Mouse (Mus musculus) telencephalon, adult 2 months (tissue): ENCODE results near the gene Flot1.

ENCODE experiments used
- DNase-seq: peaks from one replicate; pipeline ENCODE4 v3.0.0-alpha.2; 2011; ENCODE audit warnings: low read depth, low spot score

The Flot1 gene

DNA sequence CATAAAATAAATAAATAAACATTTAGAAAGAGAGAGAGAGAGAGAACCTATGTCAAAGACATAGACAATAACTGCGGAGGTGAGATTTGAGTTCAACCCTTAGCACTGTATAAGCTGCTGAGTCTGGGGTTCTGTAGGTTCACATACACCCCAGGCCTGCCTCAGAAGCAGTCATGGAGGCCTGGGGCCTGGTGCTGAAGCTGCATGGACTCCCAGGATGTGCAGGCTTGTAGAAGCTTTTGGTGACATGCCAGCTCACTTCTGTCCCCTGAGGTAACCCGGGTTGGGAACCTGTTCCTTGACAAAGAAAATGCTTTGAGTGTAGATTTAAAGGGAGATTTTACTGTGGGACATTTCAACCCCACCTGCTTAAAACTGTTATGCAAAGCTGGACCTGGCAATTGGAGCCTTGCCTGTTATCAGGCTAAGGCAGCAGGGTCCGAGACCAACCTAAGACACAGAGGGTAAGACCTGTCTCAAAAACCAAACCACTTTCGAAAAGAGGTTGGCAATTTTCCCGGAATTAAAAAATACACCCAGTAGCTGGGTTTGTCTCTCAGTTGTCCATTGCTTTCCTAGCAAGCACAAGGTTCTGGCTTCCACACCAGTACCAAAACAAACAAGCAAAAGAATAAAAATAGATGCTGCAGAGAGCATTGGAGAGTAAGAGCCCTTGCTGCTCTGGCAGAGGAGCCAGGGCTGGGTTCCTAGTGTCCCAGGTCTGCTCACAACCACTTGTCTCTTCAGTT lies 12.0 kb upstream of the Flot1 start:
- DNase-seq = no peak

DNA sequence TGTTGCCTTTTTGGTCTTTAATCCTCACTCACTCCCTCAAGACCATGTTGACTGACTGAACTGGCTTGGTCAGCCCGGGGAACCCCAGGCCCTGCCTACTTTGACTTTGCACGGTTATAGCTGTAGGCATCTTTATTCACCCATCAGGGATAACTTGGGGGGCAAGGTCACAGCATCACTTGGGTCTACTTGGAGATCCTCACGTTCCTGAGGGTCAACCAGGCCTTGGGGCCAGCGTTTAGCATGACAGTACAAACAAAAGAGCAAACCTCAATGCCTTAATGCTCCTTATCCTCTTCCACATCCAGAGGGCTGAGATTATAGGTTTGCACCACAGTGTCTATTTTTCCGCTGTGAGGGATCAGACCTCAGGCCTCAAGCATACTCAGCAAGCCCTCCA lies 10.7 kb upstream of the Flot1 start:
- DNase-seq = no peak

DNA sequence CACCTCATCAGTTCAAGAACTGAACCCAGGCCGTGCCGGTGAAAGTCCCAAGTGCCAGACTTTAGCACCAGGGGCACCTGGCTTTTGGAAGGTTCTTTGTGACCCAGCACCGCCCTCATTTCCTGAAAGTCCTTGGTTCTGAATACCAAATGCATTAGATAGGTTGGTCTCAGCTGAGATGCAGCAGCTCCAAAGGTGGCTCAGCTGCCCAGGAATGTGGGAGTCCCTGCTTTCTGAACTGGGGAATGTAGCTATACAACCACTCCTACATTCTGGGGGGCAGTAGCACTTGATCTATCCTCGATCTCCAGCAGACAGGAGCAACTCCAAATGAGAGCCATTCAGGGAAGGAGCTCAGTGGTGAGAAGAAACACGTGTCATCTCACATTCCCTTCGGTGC lies 10.3 kb upstream of the Flot1 start:
- no peak for DNase-seq

DNA sequence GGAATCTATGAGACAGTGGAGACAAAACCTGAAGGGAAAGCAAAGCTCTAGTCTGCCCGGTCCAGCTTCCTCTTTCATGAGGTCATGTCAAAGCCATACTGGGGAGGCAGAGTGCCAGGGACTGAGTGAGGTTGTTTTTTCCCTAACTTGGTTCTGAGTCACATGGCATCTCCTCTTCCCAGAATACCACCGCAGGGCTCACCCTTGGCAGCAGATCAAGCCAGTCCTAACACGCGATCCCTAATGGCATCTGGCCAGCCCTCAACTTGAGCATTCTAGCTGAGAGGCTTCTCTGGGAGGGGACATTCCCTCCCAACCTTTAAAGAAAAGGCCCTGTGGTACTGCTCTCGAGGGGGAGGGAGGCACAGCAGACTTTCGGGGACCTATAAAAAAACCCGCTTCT lies 9.8 kb upstream of the Flot1 start:
- no peak for DNase-seq

DNA sequence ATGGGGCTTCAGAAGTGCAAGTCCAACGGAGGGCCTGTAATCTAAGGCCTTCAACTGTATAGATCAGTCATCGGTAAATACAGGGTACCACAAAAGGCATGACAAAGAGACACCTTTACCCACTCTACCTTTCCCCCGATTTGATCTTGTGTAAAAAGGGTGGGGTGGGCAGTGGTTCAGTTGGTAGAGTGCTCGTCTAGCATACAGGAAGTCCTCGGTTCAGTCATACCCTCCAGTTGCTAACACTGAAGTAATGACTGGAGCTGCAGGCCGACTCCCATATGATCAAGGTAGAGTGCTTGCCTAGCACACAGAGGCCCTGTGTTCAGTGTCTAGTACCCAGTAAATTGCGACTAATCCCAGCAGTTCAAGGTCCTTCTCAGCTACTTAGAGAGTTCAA lies 9.4 kb upstream of the Flot1 start:
- DNase-seq = no peak

DNA sequence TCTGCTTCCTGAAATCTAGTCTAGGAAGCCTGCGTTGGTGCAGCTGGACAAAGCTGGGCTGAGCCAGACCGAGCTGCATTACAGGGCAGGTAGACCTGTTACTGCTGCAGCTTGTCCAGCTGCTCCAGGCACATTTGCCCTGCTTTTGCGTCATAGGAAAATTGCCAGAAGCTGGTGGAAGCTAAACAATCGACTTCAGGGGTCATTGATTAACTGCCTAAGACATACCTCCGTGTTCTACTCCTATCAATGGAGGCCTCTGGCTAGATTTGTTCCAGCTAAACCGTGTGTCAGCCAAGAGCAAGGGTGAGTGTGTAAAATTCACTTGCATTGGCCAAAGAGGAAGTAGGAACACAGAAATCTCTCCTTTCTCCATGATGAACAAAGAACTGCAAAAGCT lies 8.4 kb upstream of the Flot1 start:
- no peak for DNase-seq

DNA sequence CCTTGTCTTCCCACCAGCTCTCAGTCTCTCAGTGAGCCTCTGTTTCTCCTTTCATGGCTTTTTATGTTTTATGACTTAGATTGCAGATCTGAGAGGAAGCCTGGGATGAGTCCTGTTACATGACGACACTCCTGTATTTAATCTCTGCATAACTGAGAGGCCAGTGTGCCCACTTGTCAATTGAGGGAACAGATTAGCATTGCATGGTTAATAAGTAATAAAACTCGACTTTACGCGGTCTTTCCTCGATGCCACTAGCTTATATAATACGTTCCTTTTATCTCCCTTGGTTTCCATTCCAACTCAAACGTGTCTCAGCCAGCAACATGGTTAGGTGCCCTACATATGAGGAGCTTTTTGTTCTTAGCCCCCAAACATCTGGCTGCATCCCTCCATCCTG lies 7.2 kb upstream of the Flot1 start:
- DNase-seq = no peak

DNA sequence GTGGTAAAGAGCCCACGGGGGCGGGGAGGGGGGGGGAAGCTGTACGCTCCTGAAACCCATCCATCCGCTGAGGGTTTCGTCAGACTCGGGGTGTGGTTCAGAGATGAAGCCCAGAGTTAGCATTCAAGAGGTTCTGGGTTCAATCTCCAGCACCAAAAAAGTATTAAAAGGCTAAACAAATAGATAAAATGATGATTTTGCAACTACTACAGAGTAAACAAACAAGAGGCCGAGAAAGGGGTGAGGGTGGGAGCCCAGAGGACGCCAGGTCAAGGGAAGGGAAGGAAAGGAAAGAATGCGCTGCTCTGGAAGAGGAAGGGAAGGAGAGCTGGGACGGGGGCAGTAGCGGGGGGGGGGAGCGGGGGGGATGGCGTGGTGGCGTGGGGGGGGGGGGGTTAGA lies 6.3 kb upstream of the Flot1 start:
- no peak for DNase-seq

DNA sequence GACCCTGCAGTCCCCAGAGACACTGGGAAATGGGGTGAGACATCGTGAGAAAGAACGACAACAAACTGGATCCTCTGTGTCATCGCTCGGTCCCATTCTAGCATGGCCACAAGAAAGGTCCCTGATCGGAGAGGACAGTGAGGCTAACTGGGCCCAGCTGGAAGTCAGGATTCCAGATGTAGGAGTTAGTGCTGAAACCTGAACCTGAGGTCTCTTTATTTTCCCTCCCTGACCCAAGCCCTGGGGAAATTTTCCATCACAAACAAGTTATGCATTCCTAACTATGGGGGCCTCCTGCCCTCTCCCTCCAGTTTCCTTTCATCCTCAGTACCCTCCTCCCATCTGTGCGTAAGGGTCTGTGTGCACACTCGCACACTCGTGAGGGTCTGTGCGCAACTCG lies 5.8 kb upstream of the Flot1 start:
- DNase-seq = no peak

DNA sequence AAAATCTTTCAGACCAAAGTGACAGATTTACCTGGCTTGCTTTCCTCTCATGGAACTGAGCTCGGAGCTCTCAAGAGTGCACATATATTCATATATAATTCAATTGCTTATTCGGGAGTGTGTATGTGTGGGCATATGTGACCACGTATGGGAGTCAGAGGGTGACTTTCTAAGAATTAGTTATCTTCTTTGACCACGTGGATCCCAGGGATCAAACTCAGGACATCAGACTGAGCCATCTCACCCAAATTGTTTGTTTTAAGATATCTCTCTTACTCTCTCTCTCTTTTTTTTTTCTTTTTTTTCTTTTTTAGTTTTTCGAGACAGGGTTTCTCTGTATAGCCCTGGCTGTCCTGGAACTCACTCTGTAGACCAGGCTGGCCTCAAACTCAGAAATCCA lies 2.9 kb upstream of the Flot1 start:
- no peak for DNase-seq

DNA sequence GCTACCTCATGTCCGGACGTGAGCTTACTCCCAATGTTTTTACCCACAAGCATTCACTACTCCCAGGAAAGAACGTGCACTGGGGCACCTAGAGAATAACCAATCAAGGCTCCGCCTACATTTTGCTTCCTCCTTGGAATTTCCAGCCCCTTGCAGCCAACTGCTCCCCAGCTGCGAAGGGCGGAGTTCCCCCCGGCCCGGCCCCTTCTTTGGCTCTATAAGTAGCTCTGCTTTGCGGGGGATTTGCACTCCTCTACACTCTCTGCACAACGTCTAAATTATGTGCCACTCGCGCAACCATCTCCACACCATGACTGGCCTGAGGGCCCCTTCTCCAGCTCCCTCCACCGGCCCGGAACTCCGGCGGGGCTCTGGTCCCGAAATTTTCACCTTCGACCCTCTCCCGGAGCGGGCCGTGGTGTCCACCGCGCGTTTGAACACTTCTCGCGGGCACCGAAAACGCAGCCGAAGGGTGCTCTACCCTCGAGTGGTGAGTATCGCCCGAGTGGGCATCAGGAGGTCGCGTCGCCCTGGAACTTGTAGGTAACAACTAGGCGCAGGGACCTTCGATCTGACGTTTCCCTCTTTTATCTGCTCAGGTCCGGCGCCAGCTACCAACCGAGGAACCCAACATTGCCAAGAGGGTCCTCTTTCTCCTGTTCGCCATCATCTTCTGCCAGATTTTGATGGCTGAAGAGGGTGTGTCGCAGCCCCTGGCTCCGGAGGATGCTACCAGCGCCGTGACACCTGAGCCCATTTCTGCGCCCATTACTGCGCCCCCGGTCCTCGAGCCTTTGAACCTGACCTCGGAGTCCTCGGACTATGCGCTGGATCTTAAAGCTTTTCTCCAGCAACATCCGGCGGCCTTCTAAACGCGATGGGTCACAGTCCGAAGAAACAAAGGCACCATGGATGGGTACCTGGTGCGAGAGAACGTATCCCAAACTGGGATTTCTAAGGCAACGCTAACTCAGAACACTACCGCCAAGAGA lies 1.3 kb upstream of the Flot1 start, which contains the start of gene Ier3:
Gene Ier3 (plus strand): TSS at position 246 of the 992 bp plus-strand sequence.
- no peak for DNase-seq

DNA sequence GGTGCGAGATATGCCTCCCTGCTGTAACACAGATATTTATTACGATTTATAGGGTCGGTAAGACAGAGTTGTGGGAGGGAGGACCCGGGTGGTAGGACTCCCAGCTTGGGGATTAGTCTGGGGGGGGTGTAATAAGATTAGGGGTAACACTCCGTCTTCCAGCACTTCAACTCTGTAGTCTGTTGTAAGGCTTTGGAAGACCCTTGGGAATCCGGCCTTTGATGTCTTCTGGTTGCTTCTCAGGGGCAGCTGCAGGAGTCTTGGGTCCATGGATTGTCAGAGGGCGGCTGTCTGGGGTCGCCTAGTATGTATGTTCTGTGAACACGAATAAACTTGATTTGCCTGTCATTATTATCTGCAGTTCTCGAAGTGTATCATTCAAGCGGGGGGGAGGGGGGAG lies 466 bp upstream of the Flot1 start:
- no peak for DNase-seq

DNA sequence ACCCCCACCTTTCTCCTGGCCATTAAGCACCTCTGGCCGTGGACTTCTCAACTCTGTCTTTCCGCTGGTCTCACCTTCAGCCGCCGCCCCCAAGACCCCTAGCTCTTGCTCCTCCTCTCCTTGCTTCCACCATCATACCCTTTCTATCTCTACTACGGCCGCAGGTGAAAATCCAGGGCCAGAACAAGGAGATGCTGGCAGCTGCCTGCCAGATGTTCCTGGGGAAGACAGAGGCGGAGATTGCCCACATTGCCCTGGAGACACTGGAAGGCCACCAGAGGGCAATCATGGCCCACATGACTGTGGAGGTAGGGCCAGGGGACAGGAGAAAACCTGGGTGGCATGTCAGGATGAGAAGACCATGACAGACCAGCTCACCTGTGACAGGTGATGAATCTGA lies 1.4 kb downstream of the Flot1 start:
- DNase-seq = no peak

DNA sequence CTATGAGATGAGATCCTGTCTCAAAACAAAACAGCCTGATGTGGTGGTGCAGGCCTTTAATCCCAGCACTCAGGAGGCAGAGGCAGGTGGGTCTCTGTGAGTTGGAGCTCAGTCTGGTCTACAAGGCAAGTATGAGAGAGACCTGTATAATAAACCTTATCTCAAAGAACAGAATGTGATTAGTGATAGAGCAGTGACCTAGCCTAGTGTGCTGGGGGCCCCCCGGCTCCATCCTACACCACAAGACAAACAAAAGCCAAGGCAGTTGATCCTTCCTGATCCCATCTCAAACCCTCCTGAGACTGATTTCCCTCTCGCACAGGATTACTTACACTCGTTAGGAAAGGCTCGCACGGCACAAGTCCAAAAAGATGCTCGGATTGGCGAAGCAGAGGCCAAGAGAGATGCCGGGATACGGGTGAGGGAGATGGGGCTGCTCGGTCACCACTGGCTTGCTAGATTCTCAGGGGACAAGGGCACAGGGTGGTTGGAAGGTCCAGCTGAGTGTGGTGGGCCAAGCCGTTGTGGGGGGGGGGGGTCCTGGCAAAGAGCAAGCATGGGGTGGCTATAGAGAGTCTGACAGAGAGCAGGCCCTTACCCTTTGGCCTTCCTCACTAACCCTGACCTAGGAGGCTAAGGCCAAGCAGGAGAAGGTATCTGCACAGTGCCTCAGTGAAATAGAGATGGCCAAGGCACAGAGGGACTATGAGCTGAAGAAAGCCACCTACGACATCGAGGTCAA lies 2.2 kb downstream of the Flot1 start:
- no peak for DNase-seq

DNA sequence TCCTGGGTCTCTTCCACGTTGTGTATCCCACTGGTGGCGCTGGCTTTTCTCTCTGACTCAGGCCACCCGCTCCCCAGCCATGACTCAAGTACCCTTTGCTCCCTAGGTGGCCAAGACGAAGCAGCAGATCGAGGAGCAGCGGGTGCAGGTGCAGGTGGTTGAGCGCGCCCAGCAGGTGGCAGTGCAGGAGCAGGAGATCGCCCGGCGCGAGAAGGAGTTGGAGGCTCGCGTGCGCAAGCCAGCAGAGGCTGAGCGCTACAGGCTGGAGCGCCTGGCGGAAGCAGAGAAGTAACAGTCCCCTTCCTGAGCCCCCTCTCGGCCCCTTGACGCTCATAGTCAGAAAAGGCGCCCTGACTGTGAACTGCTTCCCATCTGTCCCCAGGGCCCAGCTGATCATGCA lies 6.7 kb downstream of the Flot1 start:
- DNase-seq = no peak

DNA sequence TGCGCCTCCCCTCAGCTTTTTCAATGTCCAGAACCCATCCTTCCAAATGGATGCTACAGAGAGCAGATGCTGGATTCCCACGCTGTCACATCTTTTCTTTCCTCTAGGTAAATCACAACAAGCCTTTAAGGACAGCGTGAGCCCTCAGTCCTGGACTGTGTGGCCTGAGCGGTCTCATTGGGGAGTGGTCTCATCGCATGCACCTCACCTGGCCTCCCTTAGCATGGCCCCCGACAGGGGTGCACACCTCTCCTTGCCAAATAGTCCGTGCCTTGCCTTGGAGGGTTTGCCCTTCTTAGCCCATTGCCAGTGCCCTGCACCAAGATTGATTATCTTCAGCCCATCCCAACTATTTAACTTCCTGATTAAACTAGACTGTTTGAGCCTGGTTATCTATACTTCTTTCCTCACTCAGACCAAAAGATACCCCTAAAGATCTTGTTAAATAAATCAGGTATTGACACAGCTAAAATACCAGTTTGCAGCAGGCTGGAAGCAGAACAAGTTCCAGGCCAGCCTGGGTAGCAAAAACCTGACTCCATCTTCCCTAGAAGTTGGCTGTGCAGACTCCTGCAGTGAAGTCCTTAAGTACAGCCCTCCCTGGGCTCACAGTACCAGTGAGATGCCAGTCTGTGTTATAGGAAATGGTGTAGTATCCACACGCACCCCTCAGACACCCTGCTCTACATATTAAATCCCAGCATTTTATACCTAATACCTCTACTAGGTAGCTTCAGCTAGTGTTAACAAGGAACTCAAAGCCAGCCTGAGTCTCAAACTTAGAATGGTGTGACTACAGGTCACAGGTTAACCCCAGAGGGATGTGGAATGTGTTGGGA lies 9.6 kb downstream of the Flot1 start:
- no peak for DNase-seq

DNA sequence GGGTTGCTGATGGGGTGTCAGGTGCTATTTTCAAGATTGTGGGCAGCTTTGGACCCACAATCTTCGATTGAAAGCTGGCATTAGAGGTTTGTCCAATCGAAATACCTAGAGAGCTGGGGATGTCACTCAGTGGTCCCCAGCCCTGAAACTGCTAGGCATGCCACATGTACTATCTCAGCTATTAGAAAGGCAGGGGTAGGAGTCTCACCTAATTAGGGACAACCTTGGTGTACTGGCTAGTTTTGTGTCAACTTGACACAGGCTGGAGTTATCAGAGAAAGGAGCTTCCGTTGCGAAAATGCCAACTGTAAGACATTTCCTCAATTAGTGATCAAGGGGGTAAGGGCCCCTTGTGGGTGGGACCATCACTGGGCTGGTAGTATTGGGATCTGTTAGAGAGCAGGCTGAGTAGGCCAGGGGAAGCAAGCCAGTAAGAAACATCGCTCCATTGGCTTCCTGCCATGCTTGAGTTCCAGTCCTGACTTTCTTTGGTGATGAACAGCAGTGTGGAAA lies 10.3 kb downstream of the Flot1 start:
- DNase-seq = no peak

DNA sequence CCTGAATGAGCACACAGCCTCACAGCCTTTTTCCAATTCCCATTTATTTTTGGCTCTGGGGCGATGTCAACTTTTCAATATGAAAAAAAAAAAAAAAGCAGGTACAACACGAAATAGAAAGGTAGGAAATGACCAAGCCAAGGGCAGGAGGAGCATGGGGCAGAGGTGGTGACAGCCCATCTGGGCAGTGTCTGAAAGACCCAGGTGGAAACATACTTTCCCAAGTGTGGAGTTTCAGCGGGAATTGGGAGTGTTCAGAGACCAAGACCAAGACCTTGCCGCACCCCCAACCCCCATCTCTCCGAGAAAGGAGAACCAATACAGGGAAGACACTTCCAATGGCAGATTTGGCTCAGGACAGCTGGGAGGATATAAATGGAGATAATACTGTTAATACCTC lies 10.9 kb downstream of the Flot1 start:
- DNase-seq = no peak

DNA sequence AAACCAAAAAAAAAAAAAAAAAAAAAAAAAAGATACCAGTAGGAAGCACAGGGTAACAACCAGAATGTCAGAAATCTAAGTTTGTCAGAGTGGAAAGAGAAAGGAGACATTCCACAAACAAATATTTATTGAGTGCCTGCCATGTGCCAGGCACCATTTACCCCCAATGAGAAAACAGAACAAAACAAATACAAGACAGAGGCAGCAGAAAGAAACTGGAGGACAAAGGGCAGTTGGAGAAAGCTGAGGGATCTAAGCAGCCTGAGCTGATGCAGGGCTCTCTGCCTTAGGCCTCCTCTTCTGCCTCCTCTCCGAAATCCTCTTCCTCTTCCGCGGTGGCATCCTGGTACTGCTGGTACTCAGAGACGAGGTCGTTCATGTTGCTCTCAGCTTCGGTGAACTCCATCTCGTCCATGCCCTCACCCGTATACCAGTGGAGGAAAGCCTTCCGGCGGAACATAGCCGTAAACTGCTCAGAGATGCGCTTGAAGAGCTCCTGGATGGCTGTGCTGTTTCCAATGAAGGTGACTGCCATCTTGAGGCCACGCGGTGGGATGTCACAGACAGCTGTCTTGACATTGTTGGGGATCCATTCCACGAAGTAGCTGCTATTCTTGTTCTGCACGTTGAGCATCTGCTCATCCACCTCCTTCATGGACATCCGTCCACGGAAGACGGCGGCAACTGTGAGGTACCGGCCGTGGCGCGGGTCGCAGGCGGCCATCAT lies 11.8 kb downstream of the Flot1 start:
- DNase-seq = no peak

DNA sequence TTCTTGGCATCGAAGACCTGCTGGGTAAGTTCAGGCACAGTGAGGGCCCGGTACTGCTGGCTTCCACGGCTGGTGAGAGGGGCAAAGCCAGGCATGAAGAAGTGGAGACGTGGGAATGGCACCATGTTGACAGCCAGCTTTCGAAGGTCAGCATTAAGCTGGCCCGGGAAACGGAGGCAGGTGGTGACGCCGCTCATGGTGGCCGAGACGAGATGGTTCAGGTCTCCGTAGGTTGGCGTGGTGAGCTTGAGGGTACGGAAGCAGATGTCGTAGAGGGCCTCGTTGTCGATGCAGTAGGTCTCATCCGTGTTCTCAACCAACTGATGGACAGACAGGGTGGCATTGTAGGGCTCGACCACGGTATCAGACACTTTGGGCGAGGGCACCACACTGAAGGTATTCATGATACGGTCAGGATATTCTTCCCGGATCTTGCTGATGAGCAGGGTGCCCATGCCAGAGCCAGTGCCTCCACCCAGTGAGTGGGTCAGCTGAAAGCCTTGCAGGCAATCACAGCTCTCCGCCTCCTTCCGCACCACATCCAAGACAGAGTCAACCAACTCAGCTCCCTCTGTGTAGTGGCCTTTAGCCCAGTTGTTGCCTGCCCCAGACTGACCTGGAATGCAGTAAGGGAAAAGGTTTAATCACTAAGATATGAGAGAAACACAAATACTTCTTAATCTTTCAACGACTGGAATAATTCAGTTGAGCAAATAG lies 12.6 kb downstream of the Flot1 start:
- DNase-seq = no peak
